Mouse (Mus musculus) heart, embryonic 14.5 days (tissue): ENCODE measurements around the gene Fam3b. TPM values are rescaled to one million over a fixed set of nuclear protein-coding genes. Genes with fewer than 3 reads are reported as not detected.

Source experiments
- ATAC-seq: fragments of 200-750 bp; cut with Nextera tagmentation; 2 replicates; pipeline ENCODE4 v1.8.0; 2017; ENCODE audit warnings: low read depth, moderate TSS enrichment; ENCODE audit not compliant: insufficient number of reproducible peaks, insufficient read depth, low FRiP score
- H3K27ac ChIP-seq, 2 experiments: fragments of 200-500 bp in 1 of 2; fragments of 300-500 bp in 1 of 2; sonication (generic) in 1 of 2; replicated peaks in 1 of 2; 2 replicates each; pipeline ENCODE4 v1.5.1; 2012 to 2014; ENCODE audit warnings: low read depth in 2 of 2, low read length in 2 of 2, control low read depth in 1 of 2, mild to moderate bottlenecking in 1 of 2, mixed read lengths in 1 of 2; ENCODE audit not compliant: control insufficient read depth in 1 of 2, insufficient read depth in 1 of 2
- H3K27me3 ChIP-seq: fragments of 300-500 bp; sonication (generic); 2 replicates; pipeline ENCODE4 v1.6.1; 2014; ENCODE audit warnings: mild to moderate bottlenecking, low read length, control low read depth; ENCODE audit not compliant: control insufficient read depth, insufficient read depth
- H3K36me3 ChIP-seq: fragments of 300-500 bp; sonication (generic); 2 replicates; pipeline ENCODE4 v1.6.1; 2014; ENCODE audit warnings: mild to moderate bottlenecking, control low read depth, low read length, mixed read lengths; ENCODE audit not compliant: control insufficient read depth, insufficient read depth
- H3K4me1 ChIP-seq, 2 experiments: fragments of 200-500 bp in 1 of 2; fragments of 300-500 bp in 1 of 2; sonication (generic) in 1 of 2; 2 replicates each; pipeline ENCODE4 v1.6.1; 2012 to 2014; ENCODE audit warnings: low read length in 2 of 2, control low read depth in 1 of 2, mixed read lengths in 1 of 2; ENCODE audit not compliant: control insufficient read depth in 2 of 2, insufficient read depth in 2 of 2
- H3K4me2 ChIP-seq: fragments of 300-500 bp; sonication (generic); 2 replicates; pipeline ENCODE4 v1.6.1; 2014; ENCODE audit warnings: mild to moderate bottlenecking, low read length
- H3K4me3 ChIP-seq, 2 experiments: fragments of 200-500 bp in 1 of 2; fragments of 300-500 bp in 1 of 2; sonication (generic) in 1 of 2; 2 replicates each; pipeline ENCODE4 v1.5.1; 2012 to 2014; ENCODE audit warnings: low read length in 2 of 2, mild to moderate bottlenecking in 2 of 2, control low read depth in 1 of 2, low read depth in 1 of 2, moderate library complexity in 1 of 2; ENCODE audit not compliant: control insufficient read depth in 1 of 2, insufficient read depth in 1 of 2
- H3K9ac ChIP-seq: fragments of 300-500 bp; sonication (generic); 2 replicates; pipeline ENCODE4 v1.6.1; 2014; ENCODE audit warnings: mild to moderate bottlenecking, low read length
- H3K9me3 ChIP-seq: fragments of 300-500 bp; sonication (generic); 2 replicates; pipeline ENCODE4 v1.6.1; 2016; ENCODE audit warnings: low read length, control low read depth; ENCODE audit not compliant: control insufficient read depth
- WGBS: fragments of 180-500 bp; shearing (Covaris S2); extraction: QIAGEN DNeasy Blood & Tissue Kit; methylation state at CpG from one replicate; pipeline ENCODE4 v1.1.7; 2014; 5-methylcytosine and 5-hydroxymethylcytosine counted together
- polyA plus RNA-seq: library from polyadenylated mRNA; unstranded; fragments of >200 nt; fragmentation: Nextera tagmentation; extraction: Ambion mirVana; gene quantifications from 2 replicates; pipeline ENCODE4 v1.2.1, GENCODE M21; 2014

Fam3b gene
- polyA plus RNA-seq, 1 experiment from 2014 or later: not detected

GRCm38 (mm10) chr16:97507783-97508182, 6.8 kb downstream of the Fam3b start:
- H3K4me2 ChIP-seq: no peak overlapping the region
- ATAC-seq: no peak
- H3K27me3 ChIP-seq: no peaks in the 10 kb centered on the region
- H3K9me3 ChIP-seq: no peaks in the 10 kb centered on the region
- H3K36me3 ChIP-seq: no peaks in the 10 kb centered on the region
- no peak overlapping the region for H3K9ac ChIP-seq
- no peak overlapping the region for H3K27ac ChIP-seq
- H3K4me3 ChIP-seq: no peak overlapping the region
- H3K4me1 ChIP-seq: 0 out of 4 replicates have a peak, but pooled peaks cover 0 to 3% of the 10 kb centered on the region in 2 experiments

GRCm38 (mm10) chr16:97504793-97505192, 9.8 kb downstream of the Fam3b start:
- no peaks in the 10 kb centered on the region for H3K4me1 ChIP-seq
- H3K4me3 ChIP-seq: no peak overlapping the region
- H3K9ac ChIP-seq: no peak overlapping the region
- 77% methylated on average over 3 of the region's 3 CpGs for WGBS
- H3K27me3 ChIP-seq: no peaks in the 10 kb centered on the region; the same call in 1 of the 2 replicates
- no peak overlapping the region for H3K4me2 ChIP-seq
- no peaks in the 10 kb centered on the region for H3K9me3 ChIP-seq
- no peak overlapping the region for H3K27ac ChIP-seq
- no peaks in the 10 kb centered on the region for H3K36me3 ChIP-seq
- no peak for ATAC-seq

GRCm38 (mm10) chr16:97503849-97504248, 10.8 kb downstream of the Fam3b start:
- no peak overlapping the region for H3K27ac ChIP-seq
- no peak for ATAC-seq
- no peaks in the 10 kb centered on the region for H3K9me3 ChIP-seq
- no peak overlapping the region for H3K4me2 ChIP-seq
- no peak overlapping the region for H3K9ac ChIP-seq
- H3K27me3 ChIP-seq: no peaks in the 10 kb centered on the region; the same call in 1 of the 2 replicates
- no peaks in the 10 kb centered on the region for H3K4me1 ChIP-seq
- no peak overlapping the region for H3K4me3 ChIP-seq
- H3K36me3 ChIP-seq: no peaks in the 10 kb centered on the region
- WGBS: 73% methylated on average over 3 of the region's 3 CpGs

GRCm38 (mm10) chr16:97500901-97501300, 13.7 kb downstream of the Fam3b start:
- ATAC-seq: no peak
- Histone ChIP-seq H3K9me3 (no peaks in the 10 kb centered on the region), H3K4me1 (no peaks in the 10 kb centered on the region), H3K36me3 (no peaks in the 10 kb centered on the region), H3K9ac (no peak overlapping the region), H3K4me2 (no peak overlapping the region), H3K27me3 (no peaks in the 10 kb centered on the region; the same call in 1 of the 2 replicates), H3K27ac (no peak overlapping the region), H3K4me3 (no peak overlapping the region)
- WGBS: 82% methylated on average over 7 of the region's 7 CpGs

- no peaks in the 10 kb centered on the region; the same call in 1 of the 2 replicates for H3K27me3 ChIP-seq
- no peak overlapping the region for H3K9ac ChIP-seq
- H3K9me3 ChIP-seq: no peaks in the 10 kb centered on the region
- no peak overlapping the region for H3K27ac ChIP-seq
- 93% methylated on average over 7 of the region's 7 CpGs for WGBS
- no peaks in the 10 kb centered on the region for H3K4me1 ChIP-seq
- no peak overlapping the region for H3K4me2 ChIP-seq
- ATAC-seq: no peak
- no peak overlapping the region for H3K4me3 ChIP-seq
- H3K36me3 ChIP-seq: no peaks in the 10 kb centered on the region
These were observed 15.2 kb downstream of the Fam3b start for GRCm38 (mm10) chr16:97499450-97499849.

- WGBS: 79% methylated on average over 3 of the region's 3 CpGs
- H3K4me2 ChIP-seq: no peak overlapping the region
- no peak for ATAC-seq
These were observed 16.5 kb downstream of the Fam3b start for GRCm38 (mm10) chr16:97498139-97498538.

GRCm38 (mm10) chr16:97497682-97498081, 16.9 kb downstream of the Fam3b start:
- no peak overlapping the region for H3K27ac ChIP-seq
- H3K9ac ChIP-seq: no peak overlapping the region
- H3K27me3 ChIP-seq: no peaks in the 10 kb centered on the region; the same call in 1 of the 2 replicates
- ATAC-seq: no peak
- no peaks in the 10 kb centered on the region for H3K4me1 ChIP-seq
- no peaks in the 10 kb centered on the region for H3K9me3 ChIP-seq
- H3K36me3 ChIP-seq: no peaks in the 10 kb centered on the region
- 40% methylated on average over 5 of the region's 5 CpGs for WGBS
- H3K4me3 ChIP-seq: no peak overlapping the region
- no peak overlapping the region for H3K4me2 ChIP-seq

More at GRCm38 (mm10) chr16:97498139-97498538, 16.5 kb downstream of the Fam3b start:
- H3K9ac ChIP-seq: no peak overlapping the region
- H3K4me1 ChIP-seq: no peaks in the 10 kb centered on the region
- H3K27ac ChIP-seq: no peak overlapping the region
- no peaks in the 10 kb centered on the region for H3K9me3 ChIP-seq
- H3K36me3 ChIP-seq: no peaks in the 10 kb centered on the region
- H3K4me3 ChIP-seq: no peak overlapping the region
- H3K27me3 ChIP-seq: no peaks in the 10 kb centered on the region; the same call in 1 of the 2 replicates

- Histone ChIP-seq H3K4me2 (no peak overlapping the region), H3K36me3 (no peaks in the 10 kb centered on the region), H3K4me3 (no peak overlapping the region), H3K9ac (no peak overlapping the region), H3K27ac (no peak overlapping the region), H3K27me3 (no peaks in the 10 kb centered on the region; the same call in 1 of the 2 replicates), H3K4me1 (no peaks in the 10 kb centered on the region; a peak in 1 of 4 replicates), H3K9me3 (no peaks in the 10 kb centered on the region)
- 59% methylated on average over 3 of the region's 3 CpGs for WGBS
- ATAC-seq: no peak
These were observed 18.6 kb downstream of the Fam3b start for GRCm38 (mm10) chr16:97496026-97496425.
